Mouse (Mus musculus): ENCODE measurements around the gene Ddx23. TPM values are rescaled to one million over a fixed set of nuclear protein-coding genes. Genes with fewer than 3 reads are reported as not detected.
A peak's percentile ranks its signal among the peaks of the same experiment; 100 is the strongest.

Ddx23 gene
- polyA plus RNA-seq, 1 experiment = 49.7 TPM

DNA sequence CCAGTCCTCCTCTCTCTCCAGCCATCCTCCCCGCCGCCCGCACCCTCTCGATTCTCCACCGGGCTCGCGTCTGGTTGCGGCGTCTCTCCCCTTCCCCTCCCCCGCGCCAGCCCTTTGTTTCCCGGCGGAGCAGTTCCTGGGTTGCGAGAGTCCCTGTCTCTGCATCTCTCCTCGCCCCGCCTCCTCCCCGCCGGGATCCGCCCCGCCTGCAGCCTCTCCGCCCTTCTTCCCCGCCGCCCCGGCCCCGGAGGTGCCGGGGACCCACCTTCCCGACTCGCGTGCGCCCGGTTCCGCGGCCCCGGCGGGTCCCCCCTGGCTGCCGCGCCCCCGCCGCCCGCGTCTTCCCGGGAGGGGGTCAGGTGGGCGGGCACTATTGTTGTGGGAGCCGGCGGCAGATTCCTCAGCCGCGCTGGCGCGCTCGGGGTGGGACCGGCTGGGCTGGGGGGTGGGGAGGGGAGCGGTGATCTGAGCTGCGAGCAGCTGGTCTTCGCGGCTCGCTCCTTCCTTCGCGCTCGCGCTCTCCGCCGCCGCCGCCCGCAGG, 28.1 kb downstream of the Ddx23 start:
- Histone ChIP-seq H3K36me3 (replicated peaks; ENCODE audit: low read length) (no peaks in the 10 kb centered on the region), H3K4me3 (replicated peaks) (peak overlapping the region; percentile 92), H3K4me1 (peaks cover 63% of the 10 kb centered on the region), H3K9me3 (no peaks in the 10 kb centered on the region), H3K27me3 (replicated peaks) (peaks cover 95% of the 10 kb centered on the region)
- TF ChIP-seq GATA1 (IDR thresholded peaks at IDR 0.05; ENCODE audit: borderline replicate concordance, low read length) = no peak
- no peak for TF ChIP-seq FLI1 (IDR thresholded peaks at IDR 0.05; ENCODE audit: low read length)

GRCm38 (mm10) chr15:98633822-98634470, 28.7 kb downstream of the Ddx23 start:
- peaks cover 95% of the 10 kb centered on the region for H3K27me3 ChIP-seq (replicated peaks)
- H3K36me3 ChIP-seq (replicated peaks; ENCODE audit: low read length) = no peaks in the 10 kb centered on the region
- H3K4me3 ChIP-seq (replicated peaks) = peak overlapping the region; percentile 92
- H3K4me1 ChIP-seq = peaks cover 70% of the 10 kb centered on the region
- no peaks in the 10 kb centered on the region for H3K9me3 ChIP-seq
- no peak for TF ChIP-seq GATA1 (IDR thresholded peaks at IDR 0.05; ENCODE audit: borderline replicate concordance, low read length)
- TF ChIP-seq FLI1 (IDR thresholded peaks at IDR 0.05; ENCODE audit: low read length) = no peak

DNA sequence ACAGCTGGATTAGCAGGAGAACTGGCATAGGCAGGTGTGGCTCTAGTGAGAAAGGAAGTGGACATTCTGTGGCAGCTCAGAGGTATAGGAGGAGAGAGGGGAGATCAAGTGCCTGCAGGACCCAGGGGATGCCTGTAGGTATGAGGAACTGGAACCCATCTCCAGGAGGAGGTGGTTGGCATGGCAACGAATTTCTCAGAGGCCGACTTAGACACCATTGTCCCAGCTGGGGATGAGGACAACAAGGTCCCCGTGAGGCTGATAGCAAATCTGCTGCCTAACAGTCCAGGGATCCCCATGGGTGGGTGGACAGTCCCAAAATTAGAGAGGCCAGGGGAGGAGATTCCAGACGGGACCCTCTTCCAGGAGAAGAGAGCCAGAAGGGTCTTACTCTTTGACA, 29.8 kb downstream of the Ddx23 start:
- H3K4me1 ChIP-seq = peaks cover 78% of the 10 kb centered on the region
- peaks cover 5% of the 10 kb centered on the region; the same call in 1 of the 2 replicates for H3K9me3 ChIP-seq
- peaks cover 99% of the 10 kb centered on the region for H3K27me3 ChIP-seq (replicated peaks)
- H3K4me3 ChIP-seq (replicated peaks) = peak overlapping the region; percentile 38
- TF ChIP-seq GATA1 (IDR thresholded peaks at IDR 0.05; ENCODE audit: borderline replicate concordance, low read length) (no peak), FLI1 (IDR thresholded peaks at IDR 0.05; ENCODE audit: low read length) (no peak)
- H3K36me3 ChIP-seq (replicated peaks; ENCODE audit: low read length) = no peaks in the 10 kb centered on the region

- TF ChIP-seq GATA1 (IDR thresholded peaks at IDR 0.05; ENCODE audit: borderline replicate concordance, low read length) (no peak), FLI1 (IDR thresholded peaks at IDR 0.05; ENCODE audit: low read length) (no peak)
- Histone ChIP-seq H3K27me3 (replicated peaks) (peaks cover 99% of the 10 kb centered on the region), H3K4me1 (peaks cover 78% of the 10 kb centered on the region), H3K4me3 (replicated peaks) (peak overlapping the region; percentile 90), H3K36me3 (replicated peaks; ENCODE audit: low read length) (no peaks in the 10 kb centered on the region), H3K9me3 (peaks cover 10% of the 10 kb centered on the region)
Measured at GRCm38 (mm10) chr15:98632107-98632744, 30.5 kb downstream of the Ddx23 start.

GRCm38 (mm10) chr15:98631493-98631892, 31.2 kb downstream of the Ddx23 start:
- Histone ChIP-seq H3K4me3 (replicated peaks) (peak overlapping the region; percentile 90), H3K27me3 (replicated peaks) (peaks cover 99% of the 10 kb centered on the region), H3K4me1 (peaks cover 76% of the 10 kb centered on the region), H3K36me3 (replicated peaks; ENCODE audit: low read length) (no peaks in the 10 kb centered on the region), H3K9me3 (peaks cover 16% of the 10 kb centered on the region)
- no peak for TF ChIP-seq FLI1 (IDR thresholded peaks at IDR 0.05; ENCODE audit: low read length)

GRCm38 (mm10) chr15:98630540-98630939, 32.2 kb downstream of the Ddx23 start, which contains the start of gene Cacnb3:
TSS of gene Cacnb3 (plus strand) at chr15:98630840.
- Histone ChIP-seq H3K9me3 (peaks cover 16% of the 10 kb centered on the region), H3K27me3 (replicated peaks) (peaks cover 95% of the 10 kb centered on the region), H3K4me3 (replicated peaks) (peak within 1 kb of the TSS; percentile 90), H3K4me1 (peaks cover 69% of the 10 kb centered on the region), H3K36me3 (replicated peaks; ENCODE audit: low read length) (no peaks in the 10 kb centered on the region)
- TF ChIP-seq GATA1 (IDR thresholded peaks at IDR 0.05; ENCODE audit: borderline replicate concordance, low read length) (no peak), FLI1 (IDR thresholded peaks at IDR 0.05; ENCODE audit: low read length) (no peak)

DNA sequence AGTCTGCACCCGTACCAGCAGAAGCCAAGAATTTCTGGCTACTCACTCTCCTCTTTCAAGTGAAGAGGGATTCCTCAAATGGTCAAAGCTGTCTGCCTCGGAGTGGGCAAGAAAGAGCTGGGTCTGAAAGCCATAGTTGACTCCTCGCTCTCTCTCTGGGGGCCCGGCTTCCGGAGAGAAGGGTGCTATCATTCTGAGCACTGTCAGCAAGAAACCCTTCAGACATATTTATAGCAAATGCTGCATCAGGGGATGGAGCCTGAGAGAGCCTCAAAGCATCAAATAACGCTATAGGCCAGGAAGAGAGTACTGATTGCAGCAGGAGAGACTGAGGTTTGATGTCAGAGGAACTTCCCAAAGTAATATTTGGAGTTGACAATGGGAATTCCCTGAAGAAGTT, 33.2 kb downstream of the Ddx23 start:
- TF ChIP-seq FLI1 (IDR thresholded peaks at IDR 0.05; ENCODE audit: low read length) = no peak
- no peak for TF ChIP-seq GATA1 (IDR thresholded peaks at IDR 0.05; ENCODE audit: borderline replicate concordance, low read length)
- H3K36me3 ChIP-seq (replicated peaks; ENCODE audit: low read length) = no peaks in the 10 kb centered on the region
- peaks cover 63% of the 10 kb centered on the region for H3K4me1 ChIP-seq
- peaks cover 16% of the 10 kb centered on the region for H3K9me3 ChIP-seq
- H3K4me3 ChIP-seq (replicated peaks) = peak overlapping the region; percentile 79
- H3K27me3 ChIP-seq (replicated peaks) = peaks cover 91% of the 10 kb centered on the region

DNA sequence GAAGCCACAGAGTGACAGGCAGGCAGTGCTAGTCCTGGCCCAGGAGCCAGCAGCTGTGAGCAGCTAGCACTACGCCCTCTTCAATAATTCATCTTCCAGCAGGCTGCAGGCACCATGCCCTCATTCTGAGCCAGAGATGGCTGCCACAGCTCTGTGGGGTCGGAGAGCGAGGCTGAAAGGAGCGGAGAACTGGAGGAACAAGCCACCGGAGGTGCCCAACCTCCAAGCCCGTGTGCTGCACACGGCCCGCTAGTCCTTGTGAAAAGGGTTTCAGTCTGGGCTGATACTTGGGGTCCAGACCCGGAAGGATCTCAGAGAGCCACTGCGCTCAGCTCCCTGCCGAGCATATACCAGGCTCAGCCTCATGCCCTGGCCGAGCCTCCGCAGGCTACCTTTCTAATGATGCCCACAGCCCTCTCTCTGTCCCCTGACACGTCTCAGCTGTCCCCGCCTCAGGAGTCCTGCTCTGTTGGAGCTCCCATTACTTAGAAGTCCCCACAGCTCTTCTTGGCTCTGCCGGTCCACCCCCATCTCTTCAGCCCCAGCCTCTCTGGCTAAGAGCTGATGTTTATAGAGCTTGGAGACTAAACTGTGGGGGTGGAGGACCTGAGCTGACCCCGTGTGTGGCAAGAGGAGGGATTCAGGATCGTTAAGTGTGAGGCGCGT, 34.0 kb downstream of the Ddx23 start:
- Histone ChIP-seq H3K4me3 (replicated peaks) (peak overlapping the region; percentile 79), H3K9me3 (peaks cover 16% of the 10 kb centered on the region), H3K4me1 (peaks cover 56% of the 10 kb centered on the region), H3K27me3 (replicated peaks) (peaks cover 89% of the 10 kb centered on the region), H3K36me3 (replicated peaks; ENCODE audit: low read length) (no peaks in the 10 kb centered on the region)
- no peak for TF ChIP-seq GATA1 (IDR thresholded peaks at IDR 0.05; ENCODE audit: borderline replicate concordance, low read length)

- Histone ChIP-seq H3K4me3 (replicated peaks) (no peak overlapping the region), H3K9me3 (peaks cover 16% of the 10 kb centered on the region), H3K36me3 (replicated peaks; ENCODE audit: low read length) (no peaks in the 10 kb centered on the region), H3K4me1 (peaks cover 45% of the 10 kb centered on the region), H3K27me3 (replicated peaks) (peaks cover 87% of the 10 kb centered on the region)
- TF ChIP-seq GATA1 (IDR thresholded peaks at IDR 0.05; ENCODE audit: borderline replicate concordance, low read length) (no peak), FLI1 (IDR thresholded peaks at IDR 0.05; ENCODE audit: low read length) (no peak)
Measured at GRCm38 (mm10) chr15:98626487-98627212, 36.0 kb downstream of the Ddx23 start.

Measured in megakaryocyte, embryonic 14.5 days (primary cell).